Mouse (Mus musculus): ENCODE measurements around the gene Mdh2.

The Mdh2 gene

DNA sequence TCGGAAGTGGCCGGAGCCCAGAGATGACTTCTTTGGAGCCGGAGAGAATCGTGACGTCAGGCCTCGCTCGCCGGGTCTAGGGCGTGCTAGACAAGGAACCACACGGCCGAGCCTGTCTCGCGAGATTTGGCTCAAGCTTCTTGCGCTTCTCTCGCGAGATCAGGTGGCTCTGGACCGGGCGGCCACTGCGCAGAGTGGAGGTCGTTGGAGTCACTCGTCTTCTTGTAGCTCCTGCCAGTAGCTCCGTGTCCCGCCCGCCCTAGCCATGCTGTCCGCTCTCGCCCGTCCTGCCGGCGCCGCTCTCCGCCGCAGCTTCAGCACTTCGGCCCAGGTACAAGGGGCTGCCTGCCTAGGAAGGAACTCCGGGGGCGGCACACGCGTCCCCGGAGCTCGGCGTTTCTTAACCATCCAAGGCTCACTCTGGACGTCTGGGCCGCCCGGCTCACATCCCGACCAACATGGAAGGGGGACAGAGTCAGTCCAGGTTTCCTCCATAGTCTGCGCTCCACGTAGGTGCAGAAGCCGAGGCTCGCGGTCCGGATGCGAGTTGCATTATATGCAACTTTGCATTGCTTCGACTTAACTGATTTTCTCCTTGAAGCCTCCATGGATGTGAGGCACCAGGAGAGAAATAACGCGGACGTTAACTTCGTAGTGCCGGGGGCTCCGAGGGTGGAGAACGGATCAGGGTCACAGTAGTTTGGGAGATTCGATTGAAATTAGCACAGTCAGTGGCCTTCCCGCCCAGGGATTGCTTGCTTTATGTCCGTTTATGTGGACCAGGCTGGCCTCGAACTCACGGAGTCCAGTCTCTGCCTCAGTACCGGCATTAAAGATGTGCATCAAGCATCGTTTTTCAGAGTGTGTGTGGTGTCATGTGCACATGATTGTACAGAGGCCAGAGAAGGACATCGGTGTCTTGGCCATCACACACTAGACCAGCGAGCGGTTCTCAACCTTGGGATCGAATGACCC, at the start of gene Mdh2:
Gene Mdh2 (plus strand): TSS at position 10 of the 975 bp plus-strand sequence.
- in situ Hi-C loops (cut with MboI; ENCODE audit: low sequenced_read_pairs) = no loop called here

DNA sequence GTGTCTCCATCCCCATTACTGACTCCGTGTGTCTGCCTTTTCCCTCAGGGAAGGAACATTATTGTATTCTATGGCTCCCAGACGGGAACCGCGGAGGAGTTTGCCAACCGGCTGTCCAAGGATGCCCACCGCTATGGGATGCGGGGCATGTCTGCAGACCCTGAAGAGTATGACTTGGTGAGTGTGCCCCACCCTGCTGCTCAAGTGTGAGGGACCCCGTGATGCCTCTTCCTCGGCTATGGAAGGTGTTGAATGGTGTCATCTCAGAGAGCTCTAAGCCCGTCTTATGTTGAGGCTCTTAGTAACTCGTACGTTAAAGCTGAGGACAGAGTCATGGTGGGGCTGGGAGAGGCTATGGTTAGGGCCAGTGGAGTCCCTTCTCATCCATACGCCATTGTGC, 48.9 kb upstream of the Mdh2 start:
- in situ Hi-C loops (cut with MboI; ENCODE audit: low sequenced_read_pairs) = no loop called here

DNA sequence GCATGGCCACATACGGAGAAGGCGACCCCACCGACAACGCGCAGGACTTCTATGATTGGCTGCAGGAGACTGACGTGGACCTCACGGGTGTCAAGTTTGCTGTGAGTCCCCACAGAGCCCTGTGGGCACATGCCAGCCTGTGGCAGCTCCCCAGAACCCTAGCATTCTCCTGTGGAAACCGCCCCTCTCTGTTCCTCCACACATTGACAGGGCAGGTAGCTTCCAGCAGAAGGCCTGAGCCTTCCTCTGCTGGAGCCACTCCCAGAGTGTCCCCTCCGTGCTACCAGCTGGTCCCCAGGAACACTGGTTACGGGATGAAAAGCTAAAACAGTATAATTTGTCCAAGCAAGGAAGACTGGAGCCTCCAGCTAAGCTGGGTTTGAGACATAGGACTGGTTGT, 48.0 kb upstream of the Mdh2 start:
- in situ Hi-C loops (cut with MboI; ENCODE audit: low sequenced_read_pairs) = no loop called here

DNA sequence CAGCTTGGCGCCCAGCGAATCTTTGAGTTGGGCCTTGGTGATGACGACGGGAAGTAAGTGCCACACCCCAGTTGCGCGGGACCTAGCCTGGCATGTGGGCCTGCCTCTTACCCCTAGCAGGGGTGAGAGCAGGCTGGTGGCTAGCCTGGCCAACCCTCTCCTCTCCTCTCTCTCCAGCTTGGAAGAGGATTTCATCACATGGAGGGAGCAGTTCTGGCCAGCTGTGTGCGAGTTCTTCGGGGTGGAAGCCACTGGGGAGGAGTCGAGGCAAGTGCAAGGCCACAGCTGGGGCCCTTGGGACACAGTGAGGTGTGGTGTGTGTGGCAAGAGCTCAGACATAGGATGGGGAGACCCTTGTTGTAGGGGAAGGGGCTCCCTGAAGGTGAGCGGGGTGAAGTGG, 47.4 kb upstream of the Mdh2 start:
- in situ Hi-C loops (cut with MboI; ENCODE audit: low sequenced_read_pairs) = no loop called here

DNA sequence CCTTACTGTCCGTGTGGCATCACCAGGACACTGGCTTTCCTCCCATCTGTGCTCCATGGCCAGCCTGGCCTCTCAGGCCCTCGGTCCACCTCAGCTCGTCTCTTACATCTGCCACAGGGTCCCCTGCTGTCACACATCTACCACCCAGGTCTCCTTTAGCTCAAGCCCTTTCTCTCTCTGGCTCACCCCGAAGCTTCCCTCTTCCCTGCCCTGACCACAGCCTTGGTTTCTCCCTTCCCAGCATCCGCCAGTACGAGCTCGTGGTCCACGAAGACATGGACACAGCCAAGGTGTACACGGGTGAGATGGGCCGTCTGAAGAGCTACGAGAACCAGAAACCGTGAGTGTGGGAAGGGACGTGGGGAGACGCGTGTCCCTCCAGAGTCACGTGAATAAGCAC, 47.0 kb upstream of the Mdh2 start:
- in situ Hi-C loops (cut with MboI; ENCODE audit: low sequenced_read_pairs) = no loop called here

DNA sequence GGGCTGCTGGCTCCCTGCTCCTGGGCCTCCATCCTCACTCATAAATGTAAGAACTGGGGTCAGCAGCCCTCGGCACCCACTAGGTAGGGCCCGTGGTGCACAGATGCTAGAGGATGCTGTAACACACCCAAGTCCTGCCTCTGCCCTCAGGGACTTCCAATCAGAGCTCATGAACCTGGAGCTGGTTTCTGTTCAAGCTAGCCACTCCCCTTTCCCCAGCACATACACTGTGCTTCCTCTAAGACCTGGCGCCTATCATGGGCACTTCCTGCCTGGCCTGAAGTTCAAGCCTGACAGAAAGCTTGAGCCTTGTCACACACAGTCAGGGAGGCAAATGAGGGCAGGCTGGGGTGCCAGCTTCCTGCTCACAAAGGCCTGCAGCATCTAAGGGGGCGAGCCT, 45.2 kb upstream of the Mdh2 start:
- in situ Hi-C loops (cut with MboI; ENCODE audit: low sequenced_read_pairs) = no loop called here

DNA sequence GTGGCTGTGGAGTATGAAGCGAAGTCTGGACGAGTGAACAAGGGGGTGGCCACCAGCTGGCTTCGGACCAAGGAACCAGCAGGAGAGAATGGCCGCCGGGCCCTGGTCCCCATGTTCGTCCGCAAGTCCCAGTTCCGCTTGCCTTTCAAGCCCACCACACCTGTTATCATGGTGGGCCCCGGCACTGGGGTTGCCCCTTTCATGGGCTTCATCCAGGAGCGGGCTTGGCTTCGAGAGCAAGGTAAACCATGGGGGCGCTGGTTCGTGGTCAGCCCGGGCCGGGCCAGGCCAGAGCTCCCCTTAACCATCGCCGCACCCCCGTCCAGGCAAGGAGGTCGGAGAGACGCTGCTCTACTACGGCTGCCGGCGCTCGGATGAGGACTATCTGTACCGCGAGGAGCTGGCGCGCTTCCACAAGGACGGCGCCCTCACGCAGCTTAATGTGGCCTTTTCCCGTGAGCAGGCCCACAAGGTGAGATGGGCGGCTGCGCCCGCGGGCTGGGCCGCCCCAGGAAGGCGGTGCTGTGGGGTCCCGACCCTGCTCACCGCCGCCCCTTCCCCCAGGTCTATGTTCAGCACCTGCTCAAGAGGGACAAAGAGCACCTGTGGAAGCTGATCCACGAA, 44.1 kb upstream of the Mdh2 start:
- in situ Hi-C loops (cut with MboI; ENCODE audit: low sequenced_read_pairs) = no loop called here

DNA sequence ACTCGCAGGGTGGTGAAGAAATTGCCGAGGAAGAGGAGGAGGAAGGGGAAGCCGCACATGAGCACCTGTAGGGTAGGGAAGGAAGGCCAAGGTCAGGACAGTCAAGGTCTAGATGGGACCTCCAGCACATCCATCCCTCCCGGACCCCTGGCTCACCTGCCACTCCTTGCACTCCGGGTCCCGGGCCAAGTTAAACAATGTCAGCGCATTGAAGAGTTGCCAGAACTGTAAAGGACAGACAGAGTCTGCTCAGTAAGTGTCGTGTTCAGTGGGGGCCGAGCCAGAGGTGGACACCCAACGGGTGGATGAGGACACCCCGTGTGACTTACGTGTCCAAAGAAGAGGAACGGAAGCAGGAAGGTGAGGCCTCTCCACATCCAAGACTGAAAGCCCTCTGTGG, 42.5 kb upstream of the Mdh2 start:
- in situ Hi-C loops (cut with MboI; ENCODE audit: low sequenced_read_pairs) = no loop called here

DNA sequence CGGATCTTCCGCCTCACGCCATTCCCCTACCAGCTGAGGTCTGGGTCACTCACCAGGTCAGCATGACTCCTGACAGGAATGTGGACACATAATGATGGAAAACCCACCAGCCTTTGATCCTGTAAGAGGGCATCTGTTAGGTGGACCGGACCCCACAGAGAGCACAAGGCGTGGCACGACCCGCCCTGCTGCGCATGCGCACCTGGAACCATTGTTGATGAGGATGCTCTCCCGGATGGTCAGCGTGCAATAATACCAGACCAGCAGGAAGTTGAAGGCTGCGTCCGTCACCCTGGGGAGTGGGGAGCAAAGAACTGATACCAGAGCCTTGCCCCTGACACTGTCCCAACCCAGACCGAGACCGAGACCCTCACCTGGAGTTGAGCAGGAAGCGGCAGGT, 41.7 kb upstream of the Mdh2 start:
- in situ Hi-C loops (cut with MboI; ENCODE audit: low sequenced_read_pairs) = no loop called here

DNA sequence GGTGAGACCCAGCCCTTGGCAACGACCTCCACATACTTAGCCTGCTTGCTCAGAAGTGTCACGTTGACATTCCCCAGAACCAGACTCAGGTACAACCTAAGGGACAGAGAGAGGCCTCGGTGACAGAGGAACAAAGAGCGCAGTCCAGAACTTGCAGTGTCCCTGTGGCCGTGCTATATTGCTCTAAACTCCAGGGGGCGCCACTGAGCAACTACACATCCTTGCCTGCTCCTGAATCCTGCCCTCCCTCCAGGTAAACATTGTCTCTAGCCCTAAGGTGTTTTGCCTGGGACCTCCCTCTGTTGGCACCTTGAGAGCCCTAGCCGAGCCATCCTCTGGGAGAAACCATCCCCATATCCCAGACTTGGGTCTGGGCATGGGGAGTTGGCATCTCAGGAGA, 41.1 kb upstream of the Mdh2 start:
- in situ Hi-C loops (cut with MboI; ENCODE audit: low sequenced_read_pairs) = no loop called here

DNA sequence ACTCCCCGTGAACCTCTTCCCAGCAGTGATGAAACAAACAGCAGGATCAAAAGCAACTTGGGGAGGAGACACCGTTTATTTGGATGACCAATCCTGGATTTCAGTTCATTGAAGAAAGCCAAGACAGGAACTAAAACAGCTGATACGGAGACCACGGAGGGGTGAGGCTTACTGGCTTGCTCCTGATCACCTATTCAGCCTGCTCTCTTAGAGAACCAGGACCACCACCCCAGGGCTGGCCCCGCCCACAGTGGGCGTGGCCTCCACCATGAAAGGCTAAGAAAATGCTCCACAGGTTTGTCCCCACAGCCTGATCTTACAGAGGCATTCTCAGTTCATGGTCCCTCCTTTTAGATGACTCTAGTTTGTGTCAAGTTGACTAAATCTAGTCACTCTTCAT, 40.0 kb upstream of the Mdh2 start:
- in situ Hi-C loops (cut with MboI; ENCODE audit: low sequenced_read_pairs) = no loop called here

DNA sequence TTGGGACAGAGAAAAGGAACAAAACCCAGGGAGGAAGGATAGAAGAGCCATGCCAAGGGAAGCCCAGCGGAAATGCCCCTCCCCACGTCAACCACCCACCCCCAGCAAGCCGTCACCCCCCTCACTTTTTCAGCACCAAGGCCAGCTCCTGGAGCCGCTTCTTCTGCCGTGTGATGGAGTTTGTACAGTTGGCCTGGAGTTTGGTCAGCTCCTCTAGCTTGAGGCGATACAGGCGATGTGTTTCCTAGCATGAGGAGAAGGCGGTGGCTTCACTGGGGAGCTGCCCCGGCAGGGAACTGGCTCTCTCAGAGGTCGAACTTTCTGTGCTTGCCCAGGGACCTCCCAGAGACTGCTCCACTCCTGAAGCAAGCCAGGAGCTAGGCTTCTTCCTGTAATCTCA, 36.1 kb upstream of the Mdh2 start:
- in situ Hi-C loops (cut with MboI; ENCODE audit: low sequenced_read_pairs) = no loop called here

DNA sequence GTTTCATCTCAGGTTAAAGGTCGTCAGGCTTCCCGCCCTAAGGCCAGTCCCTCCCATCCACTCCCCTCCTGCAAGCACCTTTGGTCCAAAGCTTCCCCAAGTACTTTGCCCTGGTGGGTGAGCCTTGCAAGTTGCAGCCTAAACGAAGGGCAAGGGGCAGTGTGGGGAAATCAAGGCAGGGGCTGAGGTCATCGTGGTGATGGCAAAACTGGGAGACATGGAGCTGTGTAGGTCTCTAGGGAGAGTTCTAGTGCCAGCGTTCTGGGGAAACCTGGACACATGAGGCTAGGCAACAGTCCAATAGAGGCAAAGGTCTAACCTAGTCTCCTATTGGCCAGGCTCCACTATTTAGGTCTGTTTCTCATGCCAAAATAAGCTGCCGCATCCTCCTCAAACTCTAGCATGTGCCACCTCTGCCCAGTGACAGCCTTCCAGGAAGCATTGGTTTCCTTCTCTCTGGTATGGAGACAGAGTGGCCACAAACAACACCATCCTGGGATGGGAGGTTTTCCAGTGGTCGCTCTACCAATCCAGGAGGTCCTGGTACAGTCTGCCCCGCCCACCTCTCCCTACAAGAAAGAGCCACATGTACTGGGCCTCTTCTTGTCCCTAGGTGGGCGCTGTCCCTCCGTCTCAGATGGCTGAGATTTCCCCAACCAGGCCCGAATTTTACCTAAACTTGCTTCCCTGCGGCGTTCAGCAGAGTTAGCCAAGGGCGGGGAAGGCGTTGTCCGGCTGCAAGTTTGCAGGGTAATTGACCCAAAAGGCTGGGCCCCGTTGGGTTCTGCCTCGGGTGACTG, 35.1 kb upstream of the Mdh2 start:
- in situ Hi-C loops (cut with MboI; ENCODE audit: low sequenced_read_pairs) = no loop called here

DNA sequence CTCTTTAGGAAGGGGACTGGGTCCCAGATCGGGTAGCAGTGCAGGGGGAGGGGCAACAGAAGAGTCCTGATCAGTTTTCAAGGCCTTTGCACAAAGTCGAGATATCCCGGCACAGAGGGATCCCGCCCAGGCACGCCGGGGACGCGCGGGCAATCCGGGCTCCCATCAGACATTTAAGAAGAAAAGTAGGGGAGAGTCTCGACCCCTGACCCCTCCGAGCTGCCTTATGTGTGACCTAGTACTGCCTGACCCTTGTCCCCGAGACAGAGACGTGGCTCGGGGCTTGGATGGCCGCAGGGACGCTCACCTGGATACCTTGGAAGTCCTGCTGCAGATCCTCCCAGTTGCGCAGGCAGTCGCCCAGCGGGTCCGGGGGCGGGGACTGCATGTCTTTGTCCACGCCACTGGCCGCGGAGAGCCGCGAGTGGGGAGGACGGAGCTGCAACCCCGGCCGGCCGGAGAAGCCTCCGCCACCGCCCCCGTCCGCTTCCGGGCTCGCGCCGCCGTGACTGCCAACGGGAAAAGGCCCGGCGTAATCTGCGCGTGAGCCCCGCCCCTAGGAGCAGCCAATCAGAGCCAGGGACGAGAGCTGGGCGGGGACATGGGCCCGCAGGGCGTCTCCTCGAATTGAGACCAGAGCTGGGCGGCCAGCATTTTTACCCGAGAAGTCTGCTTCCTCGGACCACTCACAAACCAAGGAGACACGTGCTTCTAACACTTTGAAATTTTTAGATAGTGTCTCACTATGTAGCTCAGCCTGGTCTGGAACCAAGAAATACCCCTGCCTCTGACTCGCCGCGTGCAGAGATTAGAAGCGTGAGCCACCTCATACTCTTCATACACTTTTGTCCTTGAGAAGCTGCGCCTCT, 34.3 kb upstream of the Mdh2 start, which contains the start of gene Tmem120a:
Gene Tmem120a (minus strand): TSS at position 708 of the 869 bp plus-strand sequence.
- in situ Hi-C loops (cut with MboI; ENCODE audit: low sequenced_read_pairs) = no loop called here

DNA sequence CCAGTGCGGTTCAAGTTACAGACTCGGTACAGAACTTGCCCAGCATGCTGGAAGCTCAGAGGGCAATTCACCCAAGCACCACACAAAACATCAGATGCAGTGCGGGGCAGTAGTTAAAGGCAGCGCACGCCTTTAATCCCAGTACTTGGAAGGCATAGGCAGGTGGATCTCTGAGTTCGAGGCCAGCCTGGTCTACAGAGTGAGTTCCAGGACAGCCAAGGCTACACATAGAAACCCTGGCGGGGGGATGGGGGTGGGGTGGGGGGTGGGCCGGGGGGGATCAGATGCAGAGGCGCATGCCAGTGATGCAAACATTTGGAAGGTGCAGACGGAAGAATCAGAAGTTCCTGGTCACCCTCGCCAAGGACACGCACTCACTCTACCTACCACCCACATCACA, 33.5 kb upstream of the Mdh2 start:
- in situ Hi-C loops (cut with MboI; ENCODE audit: low sequenced_read_pairs) = no loop called here

DNA sequence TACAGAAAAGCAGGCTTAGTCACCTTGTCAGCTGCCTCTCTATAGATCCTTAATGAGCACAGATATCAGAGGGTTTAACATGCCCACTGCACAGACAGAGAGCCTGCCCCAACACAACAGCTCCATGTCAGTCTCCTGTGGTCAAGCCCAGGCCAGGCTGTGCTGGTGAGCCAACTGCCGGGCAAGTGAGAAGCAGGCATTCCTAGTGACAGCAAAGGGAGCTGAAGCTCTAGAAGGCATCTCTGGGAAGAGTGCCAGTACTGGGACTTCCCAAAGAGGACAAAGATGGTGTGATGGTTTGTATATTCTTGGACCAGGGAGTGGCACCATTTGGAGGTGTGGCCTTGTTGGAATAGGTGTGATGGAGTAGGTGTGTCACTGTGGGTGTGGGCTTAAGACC, 27.2 kb upstream of the Mdh2 start:
- in situ Hi-C loops (cut with MboI; ENCODE audit: low sequenced_read_pairs) = loop anchor here (10.0 to 25.0 kb wide), 2 partner anchors 116 to 339 kb away; partner anchors contain the start of gene Rhbdd2

DNA sequence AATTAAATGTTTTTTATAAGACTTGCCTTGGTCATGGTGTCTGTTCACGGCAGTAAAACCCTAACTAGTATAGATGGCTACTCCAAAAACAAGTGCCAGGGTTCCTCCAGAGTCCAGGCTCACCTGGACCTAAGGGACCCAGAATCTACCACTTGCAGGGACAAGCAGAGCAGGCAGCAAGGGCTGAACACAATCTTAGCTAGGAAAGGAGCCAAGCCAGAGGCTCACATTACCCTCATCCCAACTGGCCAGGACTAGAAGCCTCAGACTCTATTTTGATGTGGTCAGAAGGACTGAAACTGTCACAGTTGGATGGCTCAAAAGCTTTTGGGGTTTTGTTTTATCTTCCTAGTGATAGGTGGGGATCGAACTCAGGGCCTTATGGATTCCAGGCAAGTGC, 26.7 kb upstream of the Mdh2 start:
- in situ Hi-C loops (cut with MboI; ENCODE audit: low sequenced_read_pairs) = loop anchor here (10.0 to 25.0 kb wide), 2 partner anchors 117 to 339 kb away; partner anchors contain the start of gene Rhbdd2

DNA sequence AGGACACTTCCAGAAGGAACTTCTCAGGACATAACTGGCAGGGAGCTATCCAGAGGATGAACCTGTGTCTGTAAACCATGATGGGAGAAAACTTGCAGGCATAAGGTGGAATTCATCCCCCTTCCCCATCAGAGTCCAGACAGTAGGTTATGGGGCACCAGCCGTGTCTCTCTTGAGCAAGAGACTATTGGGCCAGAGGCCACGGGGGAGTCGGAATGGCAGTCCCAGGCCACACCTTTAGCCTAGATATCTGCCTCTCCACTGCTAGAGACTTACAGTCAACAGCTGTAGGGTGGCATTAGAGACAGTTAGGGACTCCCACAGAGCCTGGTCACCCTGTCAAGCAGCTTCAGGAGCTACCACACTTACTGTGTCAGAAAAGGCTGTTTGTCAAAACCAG, 16.4 kb upstream of the Mdh2 start:
- in situ Hi-C loops (cut with MboI; ENCODE audit: low sequenced_read_pairs) = loop anchor here (25.0 kb wide), 1 partner anchor 350 kb away; no protein-coding TSS in a partner anchor

DNA sequence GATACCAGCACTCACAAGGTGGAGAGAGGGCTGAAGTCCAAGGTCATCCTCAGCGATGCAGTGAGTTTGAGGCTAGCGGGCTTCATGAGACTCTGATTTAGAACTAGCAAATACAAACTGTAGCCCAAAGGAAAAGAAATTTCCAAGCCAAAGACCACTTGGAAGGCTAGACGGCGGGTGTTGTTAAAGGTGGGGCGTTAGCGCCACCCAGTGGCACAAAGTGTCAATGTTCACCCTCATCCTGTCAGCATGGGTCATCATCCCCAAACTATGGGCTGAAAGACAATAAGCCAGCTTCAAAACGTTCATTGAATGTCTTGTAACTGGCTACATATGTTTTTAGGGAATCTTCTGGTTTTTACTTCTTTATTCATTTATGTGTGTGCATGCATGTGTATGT, 14.8 kb upstream of the Mdh2 start:
- in situ Hi-C loops (cut with MboI; ENCODE audit: low sequenced_read_pairs) = loop anchor here (25.0 kb wide), 1 partner anchor 351 kb away; no protein-coding TSS in a partner anchor

DNA sequence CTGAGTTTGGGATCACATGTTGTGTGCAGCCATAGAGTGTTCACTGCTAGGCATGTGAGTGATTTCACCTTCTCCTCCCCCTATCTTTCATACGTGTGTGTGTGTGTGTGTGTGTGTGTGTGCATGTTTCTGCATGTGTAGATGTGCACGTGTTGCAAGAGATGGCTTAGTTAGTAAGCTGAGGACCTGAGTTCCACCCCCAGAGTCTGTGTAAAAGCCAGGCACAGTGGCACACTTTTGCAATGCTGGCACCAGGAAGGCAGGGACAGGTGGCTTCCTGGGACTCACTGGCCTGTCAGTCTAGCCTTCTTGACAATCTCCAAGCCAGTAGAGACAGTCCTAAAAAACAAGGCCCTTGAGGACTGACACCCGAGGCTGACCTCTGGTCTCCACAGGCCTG, 13.3 kb upstream of the Mdh2 start:
- in situ Hi-C loops (cut with MboI; ENCODE audit: low sequenced_read_pairs) = loop anchor here (25.0 kb wide), 1 partner anchor 353 kb away; no protein-coding TSS in a partner anchor

Data from CH12F3 (cell line).